Mouse (Mus musculus) kidney, postnatal 14 days (tissue): ENCODE measurements around the gene Ttc4.

Experiments
- DNase-seq: peaks from one replicate; pipeline ENCODE4 v3.0.0; 2022; ENCODE audit warnings: mixed read lengths

Gene Ttc4

GRCm38 (mm10) chr4:106678442-106679118, at the start of gene Ttc4:
Gene Ttc4, minus strand, starts transcription at chr4:106678944.
- DNase-seq: peak; percentile 92

DNA sequence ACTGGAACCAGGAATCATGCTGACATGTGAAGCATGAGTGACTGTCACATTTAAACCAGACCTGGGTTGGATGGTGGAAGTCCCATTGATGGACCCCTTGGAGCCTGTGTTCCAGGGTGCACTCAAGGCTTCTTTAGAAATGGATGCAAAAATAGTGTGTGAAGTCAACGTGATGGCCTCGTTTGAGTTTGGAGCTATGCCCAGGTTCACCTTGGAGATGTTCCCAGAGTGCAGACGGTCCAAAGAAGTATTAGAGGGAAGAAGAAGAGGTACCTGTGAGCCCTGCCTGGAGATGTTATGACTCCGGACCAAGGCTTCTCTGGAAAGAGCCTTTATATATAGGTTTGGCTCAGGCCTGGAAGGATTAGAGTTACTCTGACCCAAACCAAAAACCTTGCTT, 41.9 kb upstream of the Ttc4 start:
- no peak for DNase-seq

GRCm38 (mm10) chr4:106713622-106714021, 34.9 kb upstream of the Ttc4 start:
- DNase-seq: no peak

DNA sequence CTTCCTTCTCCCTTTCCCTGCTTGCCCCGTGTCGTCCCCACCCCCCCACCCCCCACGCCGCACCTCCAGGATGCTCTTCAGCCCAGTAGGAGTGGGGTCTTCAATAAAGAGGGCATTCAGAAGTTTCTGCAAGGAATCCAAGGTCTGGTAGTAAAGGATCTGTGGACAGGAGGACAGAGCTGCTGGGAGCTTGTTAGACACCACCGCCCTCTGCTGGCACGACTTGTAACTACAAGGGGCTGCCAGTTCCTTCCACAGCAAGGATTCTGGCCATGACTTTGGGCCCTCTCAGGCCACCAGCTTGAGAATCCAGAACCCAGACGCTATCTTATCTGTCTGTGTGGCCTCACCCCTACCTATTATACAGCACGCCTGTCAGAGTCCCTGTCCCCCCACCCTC, 29.7 kb upstream of the Ttc4 start:
- peak; percentile 83 for DNase-seq

- DNase-seq: no peak
Measured at GRCm38 (mm10) chr4:106707957-106708356, 29.2 kb upstream of the Ttc4 start.

- no peak for DNase-seq
Measured at GRCm38 (mm10) chr4:106705096-106705665, 26.4 kb upstream of the Ttc4 start.

DNA sequence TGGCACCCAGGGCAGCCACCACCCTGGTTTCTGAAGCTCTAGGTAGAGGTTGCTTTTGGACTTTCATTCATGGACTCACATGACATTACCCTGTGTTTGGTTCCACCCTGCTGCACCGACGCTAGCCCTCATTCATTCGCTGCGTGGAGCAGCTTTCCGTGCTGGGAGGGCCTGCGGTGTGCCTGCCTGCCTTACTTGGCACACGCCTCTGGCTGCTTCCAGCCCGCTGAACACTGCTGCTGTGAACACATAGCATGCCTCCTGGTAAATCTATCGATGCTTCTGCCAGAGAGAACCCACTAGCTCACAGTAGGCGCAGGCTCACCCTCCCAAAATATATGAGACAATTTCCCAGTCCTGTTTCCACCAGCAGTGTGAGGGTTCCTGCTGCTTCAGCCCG, 25.7 kb upstream of the Ttc4 start:
- DNase-seq: peak; percentile 52

- no peak for DNase-seq
Measured at GRCm38 (mm10) chr4:106703956-106704355, 25.2 kb upstream of the Ttc4 start.

- DNase-seq: no peak
Measured at GRCm38 (mm10) chr4:106700798-106701197, 22.1 kb upstream of the Ttc4 start.

DNA sequence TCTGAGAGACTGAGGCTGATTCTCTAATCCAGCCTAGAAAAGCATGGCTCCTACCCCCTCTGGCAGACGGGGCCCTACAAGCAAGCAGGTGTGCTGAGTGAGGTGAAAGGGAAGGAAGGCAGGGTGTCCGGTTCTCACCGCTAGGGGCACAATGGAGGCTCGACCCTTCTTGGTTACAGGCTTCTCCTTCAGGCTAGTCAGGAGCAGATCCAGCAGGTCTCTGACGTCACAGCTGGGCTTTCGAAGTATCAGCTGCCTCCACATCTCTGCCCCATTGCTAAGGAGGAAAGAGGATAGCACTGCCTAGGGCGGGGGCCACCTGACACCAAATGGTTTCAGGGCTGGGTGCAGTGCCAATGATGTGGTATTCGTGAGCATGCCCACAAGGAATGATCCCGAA, 21.2 kb upstream of the Ttc4 start:
- DNase-seq: peak; percentile 42

DNA sequence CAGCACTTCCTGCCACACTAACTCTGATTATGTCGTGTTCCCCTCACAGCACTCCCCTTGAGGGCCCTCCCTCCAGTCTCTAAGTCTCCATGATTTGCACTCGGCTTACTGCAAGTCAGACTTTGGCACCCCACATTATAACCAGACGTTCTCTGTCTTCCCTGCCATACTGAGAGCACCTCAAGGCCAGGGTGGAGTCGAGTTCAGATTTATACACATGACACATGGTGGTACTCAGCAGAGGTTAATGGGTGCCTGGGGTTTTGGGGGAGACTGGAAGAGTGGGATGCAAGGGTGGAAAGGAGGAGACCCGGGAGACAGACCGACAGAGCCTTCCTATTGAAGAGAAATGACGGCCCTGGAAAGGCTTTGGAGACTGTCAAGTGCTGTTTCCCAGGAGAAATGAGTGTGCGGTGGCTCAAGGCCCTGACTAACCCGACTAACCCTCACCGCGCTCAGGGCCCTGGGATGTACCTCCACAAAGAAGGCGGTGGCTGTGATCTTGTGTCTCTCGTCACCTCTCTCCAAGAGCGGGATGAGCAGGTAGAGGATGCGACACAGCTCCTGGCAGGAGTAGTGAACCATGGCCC, 15.2 kb upstream of the Ttc4 start:
- no peak for DNase-seq

DNA sequence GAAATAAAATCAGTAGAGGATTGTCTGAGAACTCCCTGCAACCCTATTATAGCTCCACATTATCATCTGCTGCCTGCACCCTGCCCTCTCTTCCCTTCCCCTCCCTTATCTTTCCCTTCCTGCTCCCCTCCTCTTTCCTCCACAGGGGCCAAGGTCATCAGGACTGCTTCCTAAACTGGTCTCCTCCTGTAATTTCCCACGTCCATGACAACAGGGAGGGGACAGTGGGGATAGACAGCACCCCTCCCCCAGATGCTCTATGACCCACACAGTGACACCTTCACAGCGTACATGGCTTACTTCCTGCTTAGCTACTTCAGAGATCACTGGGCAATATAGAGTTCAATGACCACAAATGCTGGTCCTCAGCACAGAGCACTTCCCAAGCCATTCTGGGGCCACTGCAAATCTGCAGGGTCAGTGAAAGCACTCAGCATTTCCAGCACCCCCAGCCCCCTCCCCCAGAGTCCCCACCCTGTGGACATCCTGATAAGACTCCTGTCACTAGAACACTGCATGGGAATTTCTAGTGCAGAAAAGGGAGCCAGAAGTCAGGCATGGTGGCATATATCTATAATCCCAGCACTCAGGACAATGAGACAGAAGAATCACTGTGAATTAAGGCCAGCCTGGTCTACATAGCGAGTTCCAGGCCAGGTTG, 10.0 kb upstream of the Ttc4 start:
- DNase-seq: no peak

GRCm38 (mm10) chr4:106680955-106681354, 2.2 kb upstream of the Ttc4 start:
- no peak for DNase-seq

DNA sequence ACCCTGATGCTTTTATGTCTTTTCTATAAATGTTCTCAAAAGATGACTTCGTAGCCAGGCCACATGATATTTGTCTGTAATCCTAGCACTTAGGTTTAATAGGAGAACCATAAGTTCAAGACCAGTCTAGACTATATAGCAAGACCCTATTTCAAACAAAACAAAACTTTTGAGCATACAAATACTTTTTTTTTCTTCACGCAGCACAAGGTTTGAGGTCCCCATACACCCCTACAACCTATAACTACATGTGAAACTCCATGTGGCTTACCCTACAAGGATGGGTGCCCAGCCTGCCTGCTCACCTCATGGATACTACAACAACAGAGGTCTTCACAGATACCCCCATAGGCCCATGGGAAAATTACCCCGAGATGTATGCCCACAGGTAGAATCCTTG, 408 bp upstream of the Ttc4 start:
- no peak for DNase-seq

DNA sequence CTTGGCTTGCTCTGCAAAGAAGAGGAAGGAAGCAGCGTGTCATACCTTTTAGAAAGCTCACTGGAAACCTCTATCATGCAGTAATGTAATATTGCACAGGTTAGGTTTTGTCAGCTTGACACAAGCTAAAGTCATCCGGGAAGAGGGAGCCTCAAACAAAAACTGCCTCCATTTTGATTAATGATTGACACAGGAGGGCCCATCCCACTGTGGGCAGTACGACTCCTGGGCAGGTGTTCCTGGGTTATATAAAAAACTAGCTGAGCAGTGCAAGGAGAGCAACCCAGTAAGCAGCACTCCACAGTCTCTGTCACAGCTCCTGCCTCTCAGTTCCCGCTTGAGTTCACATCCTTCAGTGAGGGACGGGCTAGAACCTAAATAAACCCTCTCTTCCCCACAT, 2.0 kb downstream of the Ttc4 start:
- peak; percentile 25 for DNase-seq

GRCm38 (mm10) chr4:106666546-106666945, 12.2 kb downstream of the Ttc4 start:
- DNase-seq: no peak

DNA sequence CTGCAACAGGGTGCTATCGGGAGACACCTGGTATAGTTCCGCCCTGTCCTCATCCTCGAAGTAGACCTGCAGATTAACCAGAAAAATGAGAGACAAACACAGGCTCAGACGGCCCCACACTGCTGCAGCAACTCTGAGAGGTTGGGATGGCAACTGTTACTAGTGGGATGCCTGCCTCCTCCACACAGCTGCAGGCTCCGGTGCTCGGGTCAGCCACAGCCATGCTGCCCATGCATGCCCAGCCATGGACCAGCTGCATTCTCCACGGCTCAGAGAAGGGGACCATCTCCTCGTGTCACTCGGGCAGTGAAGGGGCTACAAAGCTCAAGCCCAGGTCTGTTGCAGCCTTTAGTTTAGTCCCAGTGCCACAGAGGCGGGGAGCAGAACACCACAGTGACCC, 13.1 kb downstream of the Ttc4 start:
- no peak for DNase-seq

- peak; percentile 24 for DNase-seq
Measured at GRCm38 (mm10) chr4:106665269-106665668, 13.5 kb downstream of the Ttc4 start.

- DNase-seq: peak; percentile 74
Measured at GRCm38 (mm10) chr4:106664697-106665096, 14.0 kb downstream of the Ttc4 start.

GRCm38 (mm10) chr4:106663956-106664470, 14.7 kb downstream of the Ttc4 start:
- no peak for DNase-seq

- no peak for DNase-seq
Measured at GRCm38 (mm10) chr4:106655681-106656080, 23.1 kb downstream of the Ttc4 start.

DNA sequence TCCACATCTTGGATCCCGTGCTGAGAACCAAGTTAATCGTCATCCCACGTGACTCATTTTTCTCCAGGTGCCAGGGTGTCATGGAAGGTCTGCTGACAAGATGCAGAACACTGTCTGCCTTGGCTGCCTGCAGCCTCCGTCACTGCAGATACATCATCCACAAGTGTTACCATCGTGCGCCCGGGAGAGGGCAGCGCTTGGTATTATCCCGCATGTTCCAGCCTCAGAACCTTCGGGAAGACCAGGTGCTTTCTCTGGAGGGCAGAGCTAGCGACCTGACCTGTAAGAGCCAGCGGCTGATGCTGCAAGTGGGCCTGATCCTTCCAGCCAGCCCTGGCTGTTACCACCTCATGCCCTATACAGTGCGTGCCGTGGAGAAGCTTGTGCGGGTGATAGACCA, 25.7 kb downstream of the Ttc4 start:
- no peak for DNase-seq

- no peak for DNase-seq
Measured at GRCm38 (mm10) chr4:106652546-106652945, 26.2 kb downstream of the Ttc4 start.
